Mouse (Mus musculus) CH12.LX (cell line): ENCODE measurements at regions not wholly inside any gene's neighbourhood (a gene's known extent, or its start where the extent isn't known, plus 50 kb on each side); places are given as distances from the start of the nearest gene placed in this dataset.

Source experiments
- CTCF ChIP-seq, 2 experiments: IDR thresholded peaks in 1 of 2; conservative IDR thresholded peaks in 1 of 2; 2 replicates each; pipeline ENCODE4 v1.5.1; 2011 to 2012; ENCODE audit warnings: low read depth in 2 of 2, low read length in 2 of 2, improper control_type of control experiment in 1 of 2, inconsistent platforms in 1 of 2, mild to moderate bottlenecking in 1 of 2, moderate library complexity in 1 of 2
- EP300 ChIP-seq: IDR thresholded peaks from 2 replicates; pipeline ENCODE4 v1.6.1; 2011; ENCODE audit warnings: low read length, improper control_type of control experiment
- IRF4 ChIP-seq: IDR thresholded peaks from 2 replicates; pipeline ENCODE4 v1.6.1; 2014; ENCODE audit warnings: low read depth, mild to moderate bottlenecking, inconsistent platforms, low read length, improper control_type of control experiment
- JUND ChIP-seq: conservative IDR thresholded peaks from 2 replicates; pipeline ENCODE4 v1.6.1; 2011; ENCODE audit warnings: low read depth, low read length, improper control_type of control experiment
- KAT2A ChIP-seq: IDR thresholded peaks from 2 replicates; pipeline ENCODE4 v1.6.1; 2012; ENCODE audit warnings: low read length, improper control_type of control experiment, inconsistent platforms; ENCODE audit not compliant: insufficient replicate concordance
- NELFE ChIP-seq: IDR thresholded peaks from 2 replicates; pipeline ENCODE4 v1.6.1; 2011; ENCODE audit warnings: low read depth, low read length, improper control_type of control experiment
- POLR2A ChIP-seq: IDR thresholded peaks from 2 replicates; pipeline ENCODE4 v1.6.1; 2011; ENCODE audit warnings: low read depth, mild to moderate bottlenecking, improper control_type of control experiment, low read length
- POLR2AphosphoS2 ChIP-seq: IDR thresholded peaks from 2 replicates; pipeline ENCODE4 v1.6.1; 2011; ENCODE audit warnings: low read depth, low read length, improper control_type of control experiment
- RAD21 ChIP-seq: IDR thresholded peaks from 2 replicates; pipeline ENCODE4 v1.6.1; 2011; ENCODE audit warnings: low read depth, mild to moderate bottlenecking, low read length, improper control_type of control experiment, moderate library complexity
- TBP ChIP-seq: conservative IDR thresholded peaks from 2 replicates; pipeline ENCODE4 v1.6.1; 2011; ENCODE audit warnings: low read depth, low read length, improper control_type of control experiment
- USF1 ChIP-seq: IDR thresholded peaks from 2 replicates; pipeline ENCODE4 v1.6.1; 2014; ENCODE audit warnings: low read depth, mild to moderate bottlenecking, inconsistent platforms, low read length, improper control_type of control experiment
- ZNF384 ChIP-seq: IDR thresholded peaks from 2 replicates; pipeline ENCODE4 v1.6.1; 2012; ENCODE audit warnings: low read depth, low read length, improper control_type of control experiment, inconsistent platforms

- no peak for TF ChIP-seq USF1
- no peak for TF ChIP-seq NELFE
- TF ChIP-seq RAD21 = no peak
- TF ChIP-seq ZNF384 = no peak
- no peak for TF ChIP-seq POLR2AphosphoS2
- no peak for TF ChIP-seq EP300
- no peak for TF ChIP-seq IRF4
- TF ChIP-seq POLR2A = no peak
- TF ChIP-seq KAT2A = no peak
- TF ChIP-seq CTCF (conservative IDR thresholded peaks at IDR 0.05 in 1 of 2, IDR thresholded peaks at IDR 0.05 in 1 of 2; ENCODE audit: low read depth in 2 of 2, low read length in 2 of 2) = no peak
- TF ChIP-seq JUND = no peak
- TF ChIP-seq TBP = no peak
Measured at GRCm38 (mm10) chr7:125139196-125139595, 305.3 kb upstream of the Kdm8 start.
